Mouse (Mus musculus) kidney, postnatal 0 days (tissue): ENCODE measurements at regions not wholly inside any gene's neighbourhood (a gene's known extent, or its start where the extent isn't known, plus 50 kb on each side); places are given as distances from the start of the nearest gene placed in this dataset.

ENCODE experiments used
- ATAC-seq: fragments of 200-750 bp; cut with Nextera tagmentation; replicated peaks from 2 replicates; pipeline ENCODE4 v1.8.0; 2017; ENCODE audit warnings: low read depth, moderate number of reproducible peaks, moderate TSS enrichment, moderate library complexity; ENCODE audit not compliant: low FRiP score
- DNase-seq: peaks from one replicate; pipeline ENCODE4 v3.0.0-alpha.2; 2016; ENCODE audit warnings: low spot score
- H3K27ac ChIP-seq: fragments of 300-500 bp; sonication (generic); 2 replicates; pipeline ENCODE4 v1.5.1; 2014; ENCODE audit warnings: mild to moderate bottlenecking
- H3K27me3 ChIP-seq: fragments of 300-500 bp; sonication (generic); 2 replicates; pipeline ENCODE4 v1.6.1; 2014; ENCODE audit warnings: low read length, mixed read lengths; ENCODE audit not compliant: insufficient read depth
- H3K36me3 ChIP-seq: fragments of 300-500 bp; sonication (generic); 2 replicates; pipeline ENCODE4 v1.6.1; 2014; ENCODE audit warnings: low read length, mixed read lengths; ENCODE audit not compliant: insufficient read depth
- H3K4me1 ChIP-seq: fragments of 300-500 bp; sonication (generic); replicated peaks from 2 replicates; pipeline ENCODE4 v1.6.1; 2014; ENCODE audit warnings: antibody characterized with exemption, low read length, mixed read lengths; ENCODE audit not compliant: insufficient read depth
- H3K4me2 ChIP-seq: fragments of 300-500 bp; sonication (generic); 2 replicates; pipeline ENCODE4 v1.6.1; 2014; ENCODE audit warnings: mild to moderate bottlenecking, low read length, moderate library complexity, mixed read lengths
- H3K4me3 ChIP-seq: fragments of 300-500 bp; sonication (generic); replicated peaks from 2 replicates; pipeline ENCODE4 v1.5.1; 2014; ENCODE audit warnings: low read depth, low read length
- H3K9ac ChIP-seq: fragments of 300-500 bp; sonication (generic); 2 replicates; pipeline ENCODE4 v1.6.1; 2014; ENCODE audit warnings: low read depth, low read length
- H3K9me3 ChIP-seq: fragments of 300-500 bp; sonication (generic); replicated peaks from 2 replicates; pipeline ENCODE4 v1.6.1; 2016; ENCODE audit warnings: low read length, inconsistent platforms, mixed read lengths
- CTCF ChIP-seq: IDR thresholded peaks from 2 replicates; pipeline ENCODE4 v1.5.1; 2016; ENCODE audit warnings: antibody characterized with exemption, low read depth, mild to moderate bottlenecking, moderate library complexity
- WGBS: fragments of 180-500 bp; shearing (Covaris S2); extraction: QIAGEN DNeasy Blood & Tissue Kit; methylation state at CpG from one replicate; pipeline ENCODE4 v1.1.7; 2014; 5-methylcytosine and 5-hydroxymethylcytosine counted together

- H3K9me3 ChIP-seq, result no peaks in the 10 kb centered on the region
- no peaks in the 10 kb centered on the region for H3K27me3 ChIP-seq
- no peaks in the 10 kb centered on the region for H3K36me3 ChIP-seq
- DNase-seq, result peak; percentile 63
- no peak overlapping the region for H3K9ac ChIP-seq
- no peak overlapping the region for H3K27ac ChIP-seq
- no peaks in the 10 kb centered on the region for H3K4me1 ChIP-seq
- WGBS, result 46% methylated on average over 5 of the region's 5 CpGs
- no peak for TF ChIP-seq CTCF
- ATAC-seq, result no peak
- no peak overlapping the region for H3K4me2 ChIP-seq
- H3K4me3 ChIP-seq, result no peak overlapping the region
These were observed 51.3 kb upstream of the Cd28 start for GRCm38 (mm10) chr1:60665329-60665728.

GRCm38 (mm10) chr1:60662301-60662986 is 54.2 kb upstream of the Cd28 start:
- ATAC-seq (no peak), DNase-seq (no peak)
- no peak overlapping the region for H3K9ac ChIP-seq
- H3K4me3 ChIP-seq, result no peak overlapping the region
- no peak for TF ChIP-seq CTCF
- H3K9me3 ChIP-seq, result no peaks in the 10 kb centered on the region
- no peak overlapping the region for H3K27ac ChIP-seq
- H3K4me2 ChIP-seq, result no peak overlapping the region
- 53% methylated on average over 9 of the region's 9 CpGs for WGBS
- H3K4me1 ChIP-seq, result peaks cover 11% of the 10 kb centered on the region; the same call in 1 of the 2 replicates
- no peaks in the 10 kb centered on the region for H3K27me3 ChIP-seq
- no peaks in the 10 kb centered on the region for H3K36me3 ChIP-seq

GRCm38 (mm10) chr1:60661857-60662256 is 54.7 kb upstream of the Cd28 start:
- 63% methylated on average over 2 of the region's 2 CpGs for WGBS

GRCm38 (mm10) chr1:60659604-60660003 is 57.0 kb upstream of the Cd28 start:
- no peak overlapping the region for H3K4me3 ChIP-seq
- H3K36me3 ChIP-seq, result no peaks in the 10 kb centered on the region
- no peak for DNase-seq
- H3K9me3 ChIP-seq, result no peaks in the 10 kb centered on the region
- no peak overlapping the region for H3K4me2 ChIP-seq
- 80% methylated on average over 1 of the region's 1 CpGs for whole genome bisulfite sequencing
- no peaks in the 10 kb centered on the region for H3K27me3 ChIP-seq
- ATAC-seq, result no peak
- H3K9ac ChIP-seq, result no peak overlapping the region
- peaks cover 11% of the 10 kb centered on the region; the same call in 1 of the 2 replicates for H3K4me1 ChIP-seq
- H3K27ac ChIP-seq, result no peak overlapping the region
- no peak for TF ChIP-seq CTCF

More at GRCm38 (mm10) chr1:60661857-60662256, 54.7 kb upstream of the Cd28 start:
- H3K27ac ChIP-seq, result no peak overlapping the region
- no peaks in the 10 kb centered on the region for H3K27me3 ChIP-seq
- H3K4me2 ChIP-seq, result no peak overlapping the region
- H3K4me1 ChIP-seq, result peaks cover 11% of the 10 kb centered on the region; the same call in 1 of the 2 replicates
- DNase-seq (no peak), ATAC-seq (no peak)
- no peak for TF ChIP-seq CTCF
- no peak overlapping the region for H3K4me3 ChIP-seq
- no peak overlapping the region for H3K9ac ChIP-seq
- no peaks in the 10 kb centered on the region for H3K9me3 ChIP-seq
- no peaks in the 10 kb centered on the region for H3K36me3 ChIP-seq

GRCm38 (mm10) chr1:60659041-60659440 is 57.6 kb upstream of the Cd28 start:
- peaks cover 11% of the 10 kb centered on the region; the same call in 1 of the 2 replicates for H3K4me1 ChIP-seq
- WGBS, result 41% methylated on average over 2 of the region's 2 CpGs
- H3K9ac ChIP-seq, result no peak overlapping the region
- no peaks in the 10 kb centered on the region for H3K36me3 ChIP-seq
- ATAC-seq (no peak), DNase-seq (no peak)
- no peaks in the 10 kb centered on the region for H3K9me3 ChIP-seq
- no peak overlapping the region for H3K27ac ChIP-seq
- H3K4me3 ChIP-seq, result no peak overlapping the region
- no peak overlapping the region for H3K4me2 ChIP-seq
- TF ChIP-seq CTCF, result no peak
- H3K27me3 ChIP-seq, result no peaks in the 10 kb centered on the region

- Histone ChIP-seq H3K27me3 (no peaks in the 10 kb centered on the region), H3K9me3 (no peaks in the 10 kb centered on the region), H3K36me3 (no peaks in the 10 kb centered on the region), H3K4me1 (peaks cover 11% of the 10 kb centered on the region; the same call in 1 of the 2 replicates), H3K9ac (no peak overlapping the region), H3K4me3 (no peak overlapping the region), H3K4me2 (no peak overlapping the region), H3K27ac (no peak overlapping the region)
- DNase-seq (no peak), ATAC-seq (no peak)
- WGBS, result 61% methylated on average over 4 of the region's 4 CpGs
- no peak for TF ChIP-seq CTCF
These were observed 58.2 kb upstream of the Cd28 start for GRCm38 (mm10) chr1:60658383-60658782.
